Mouse (Mus musculus) E14TG2a.4 (cell line): ENCODE results near the gene D930020B18Rik.

Experiments
- CTCF ChIP-seq: conservative IDR thresholded peaks from 2 replicates; pipeline ENCODE4 v1.5.1; 2014; ENCODE audit warnings: low read length
- NANOG ChIP-seq: IDR thresholded peaks from 2 replicates; pipeline ENCODE4 v1.6.1; 2014; ENCODE audit warnings: borderline replicate concordance, low read length, mixed read lengths
- POU5F1 ChIP-seq: IDR thresholded peaks from 2 replicates; pipeline ENCODE4 v1.6.1; 2014; ENCODE audit warnings: low read length, borderline replicate concordance

- TF ChIP-seq CTCF (no peak), POU5F1 (no peak), NANOG (no peak)
Observed at GRCm38 (mm10) chr10:121662711-121663110, 21.3 kb downstream of the D930020B18Rik start.
